Mouse (Mus musculus): ENCODE measurements around the gene Zmym2.

- TF ChIP-seq TAL1 (IDR thresholded peaks at IDR 0.05; ENCODE audit: low read length) (no peak), GATA1 (IDR thresholded peaks at IDR 0.05; ENCODE audit: low read length) (no peak)
Observed at GRCm38 (mm10) chr14:56864641-56865040, 21.8 kb upstream of the Zmym2 start.

All from erythroblast, embryonic 14.5 days (primary cell).